Mouse (Mus musculus) erythroblast, embryonic 14.5 days (primary cell): ENCODE measurements around the gene Nfe2. TPM values are rescaled to one million over a fixed set of nuclear protein-coding genes. Genes with fewer than 3 reads are reported as not detected.

Source experiments
- H3K27me3 ChIP-seq: 2 replicates; pipeline ENCODE4 v1.6.1; 2012; ENCODE audit warnings: inconsistent platforms; ENCODE audit not compliant: control insufficient read depth
- H3K36me3 ChIP-seq: 2 replicates; pipeline ENCODE4 v1.6.1; 2012; ENCODE audit warnings: mild to moderate bottlenecking, inconsistent platforms; ENCODE audit not compliant: control insufficient read depth
- H3K4me1 ChIP-seq: 2 replicates; pipeline ENCODE4 v1.6.1; 2012; ENCODE audit warnings: inconsistent platforms; ENCODE audit not compliant: control insufficient read depth
- H3K4me3 ChIP-seq: replicated peaks from 2 replicates; pipeline ENCODE3; 2012; ENCODE audit warnings: moderate library complexity, mild to moderate bottlenecking, inconsistent platforms
- H3K9me3 ChIP-seq: 2 replicates; pipeline ENCODE4 v1.6.1; 2012; ENCODE audit warnings: low read length, inconsistent platforms, mixed read lengths; ENCODE audit not compliant: control insufficient read depth
- GATA1 ChIP-seq: IDR thresholded peaks from 2 replicates; pipeline ENCODE4 v1.6.1; 2012; ENCODE audit warnings: low read length, inconsistent platforms, mixed read lengths
- TAL1 ChIP-seq: IDR thresholded peaks from 3 replicates; pipeline ENCODE4 v1.6.1; 2012; ENCODE audit warnings: low read length, inconsistent platforms, mixed read lengths
- polyA plus RNA-seq: library from polyadenylated mRNA; stranded (reverse); fragments of >175 nt; gene quantifications from 2 replicates; pipeline ENCODE4 v1.2.3, GENCODE M21; 2012

The Nfe2 gene
- polyA plus RNA-seq, 1 experiment: 48.8 TPM

- Histone ChIP-seq H3K4me1 (peaks cover 51% of the 10 kb centered on the region), H3K27me3 (no peaks in the 10 kb centered on the region), H3K4me3 (peak within 1 kb of the TSS; percentile 99), H3K9me3 (no peaks in the 10 kb centered on the region), H3K36me3 (peaks cover 73% of the 10 kb centered on the region)
- TF ChIP-seq TAL1: no peak
- TF ChIP-seq GATA1: no peak
Observed at GRCm38 (mm10) chr15:103239685-103240159, 18.5 kb downstream of the Nfe2 start, which contains the start of gene Cbx5. Cbx5 (minus strand) TSS chr15:103239816.

GRCm38 (mm10) chr15:103239130-103239684, 19.0 kb downstream of the Nfe2 start:
- H3K36me3 ChIP-seq: peaks cover 76% of the 10 kb centered on the region
- no peak for TF ChIP-seq GATA1
- no peak for TF ChIP-seq TAL1
- peaks cover 51% of the 10 kb centered on the region for H3K4me1 ChIP-seq

GRCm38 (mm10) chr15:103237295-103237694, 20.9 kb downstream of the Nfe2 start:
- Histone ChIP-seq H3K4me1 (peaks cover 35% of the 10 kb centered on the region), H3K4me3 (peak overlapping the region; percentile 99), H3K36me3 (peaks cover 76% of the 10 kb centered on the region), H3K27me3 (no peaks in the 10 kb centered on the region), H3K9me3 (no peaks in the 10 kb centered on the region)
- TF ChIP-seq GATA1 (no peak), TAL1 (no peak)

More at GRCm38 (mm10) chr15:103239130-103239684, 19.0 kb downstream of the Nfe2 start:
- H3K27me3 ChIP-seq: no peaks in the 10 kb centered on the region
- H3K9me3 ChIP-seq: no peaks in the 10 kb centered on the region
- peak overlapping the region; percentile 99 for H3K4me3 ChIP-seq

GRCm38 (mm10) chr15:103233119-103233518, 25.1 kb downstream of the Nfe2 start:
- no peak overlapping the region for H3K4me3 ChIP-seq
- peaks cover 31% of the 10 kb centered on the region for H3K4me1 ChIP-seq
- no peaks in the 10 kb centered on the region for H3K27me3 ChIP-seq
- no peak for TF ChIP-seq TAL1
- TF ChIP-seq GATA1: no peak
- H3K9me3 ChIP-seq: no peaks in the 10 kb centered on the region
- H3K36me3 ChIP-seq: peaks cover 81% of the 10 kb centered on the region

- H3K36me3 ChIP-seq: peaks cover 79% of the 10 kb centered on the region
- TF ChIP-seq GATA1 (no peak), TAL1 (no peak)
- H3K9me3 ChIP-seq: no peaks in the 10 kb centered on the region
Observed at GRCm38 (mm10) chr15:103228904-103229303, 29.3 kb downstream of the Nfe2 start.

GRCm38 (mm10) chr15:103227572-103227971, 30.6 kb downstream of the Nfe2 start:
- Histone ChIP-seq H3K27me3 (no peaks in the 10 kb centered on the region), H3K4me3 (no peak overlapping the region), H3K9me3 (no peaks in the 10 kb centered on the region), H3K36me3 (peaks cover 78% of the 10 kb centered on the region), H3K4me1 (peaks cover 17% of the 10 kb centered on the region)
- TF ChIP-seq TAL1 (no peak), GATA1 (no peak)

More at GRCm38 (mm10) chr15:103228904-103229303, 29.3 kb downstream of the Nfe2 start:
- Histone ChIP-seq H3K27me3 (no peaks in the 10 kb centered on the region), H3K4me3 (no peak overlapping the region), H3K4me1 (peaks cover 15% of the 10 kb centered on the region)

- H3K36me3 ChIP-seq: peaks cover 73% of the 10 kb centered on the region
- no peak overlapping the region for H3K4me3 ChIP-seq
- H3K27me3 ChIP-seq: no peaks in the 10 kb centered on the region
- TF ChIP-seq TAL1: no peak
- no peak for TF ChIP-seq GATA1
- peaks cover 17% of the 10 kb centered on the region for H3K4me1 ChIP-seq
- no peaks in the 10 kb centered on the region for H3K9me3 ChIP-seq
Observed at GRCm38 (mm10) chr15:103227022-103227421, 31.2 kb downstream of the Nfe2 start.

- Histone ChIP-seq H3K36me3 (peaks cover 81% of the 10 kb centered on the region), H3K27me3 (no peaks in the 10 kb centered on the region), H3K9me3 (no peaks in the 10 kb centered on the region), H3K4me1 (peaks cover 28% of the 10 kb centered on the region), H3K4me3 (no peak overlapping the region)
- no peak for TF ChIP-seq GATA1
Observed at GRCm38 (mm10) chr15:103224161-103224560, 34.0 kb downstream of the Nfe2 start.

- no peak for TF ChIP-seq GATA1
- TF ChIP-seq TAL1: no peak
- H3K9me3 ChIP-seq: no peaks in the 10 kb centered on the region
- no peak overlapping the region for H3K4me3 ChIP-seq
- H3K27me3 ChIP-seq: no peaks in the 10 kb centered on the region
- H3K36me3 ChIP-seq: peaks cover 76% of the 10 kb centered on the region
- peaks cover 28% of the 10 kb centered on the region for H3K4me1 ChIP-seq
Observed at GRCm38 (mm10) chr15:103221386-103221785, 36.8 kb downstream of the Nfe2 start.
